Mouse (Mus musculus): ENCODE measurements around the gene Acss1.

The Acss1 gene

DNA sequence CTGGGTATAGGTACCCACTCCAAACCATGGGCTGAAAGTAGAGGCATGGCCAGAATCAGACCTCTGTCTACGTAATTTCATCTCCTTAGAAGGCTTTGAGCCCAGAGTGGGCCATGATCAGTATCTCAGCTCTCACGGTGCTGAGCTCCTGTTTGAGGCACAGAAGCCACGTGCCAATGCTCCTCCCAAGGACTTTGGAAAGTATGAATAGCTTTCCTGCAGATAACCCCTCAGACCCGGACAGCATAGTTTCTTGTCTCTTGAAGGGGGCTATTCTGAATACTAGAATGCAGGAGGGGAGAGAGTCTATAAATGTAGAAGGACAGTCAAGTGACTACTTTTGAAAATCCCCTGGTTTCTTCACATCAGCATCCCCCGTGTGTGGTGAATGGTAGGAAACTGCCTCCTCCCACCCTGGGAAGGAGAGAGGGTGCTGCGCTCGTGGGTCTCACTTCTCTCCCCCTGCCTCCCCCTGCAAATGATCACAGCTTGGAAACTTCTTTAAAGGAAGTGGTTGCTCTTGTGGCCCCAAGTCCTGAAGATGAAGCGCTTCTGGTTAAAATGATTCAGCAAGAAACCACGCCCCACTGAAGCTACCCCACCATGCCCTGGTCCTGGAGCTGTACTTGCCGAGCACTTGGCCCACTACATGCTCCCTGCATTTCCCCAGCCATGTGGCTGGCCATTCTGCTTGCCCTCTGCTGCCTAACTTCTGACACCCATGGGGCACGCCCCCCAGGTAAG is 98.3 kb downstream of the Acss1 start, which contains the start of gene Cst7:
TSS of gene Cst7 (plus strand) at position 569 of the 744 bp plus-strand sequence.
- DNase-seq (ENCODE audit: low spot score) = no peak
